Mouse (Mus musculus) CD8-positive naive resting alpha-beta T cell, adult 57 days (primary cell): Measurements from ENCODE around the gene Ccl21a. TPM values are rescaled to one million over a fixed set of nuclear protein-coding genes. Genes with fewer than 3 reads are reported as not detected.

Experiments used
- total RNA-seq: library from RNA; stranded (reverse); gene quantifications from one replicate; pipeline ENCODE4 v1.2.4, GENCODE M21; 2023

Ccl21a gene
- total RNA-seq, result not detected

GRCm38 (mm10) chr4:42773893-42774292, at the start of gene Ccl21a:
Gene Ccl21a, minus strand, starts transcription at chr4:42773993.

DNA sequence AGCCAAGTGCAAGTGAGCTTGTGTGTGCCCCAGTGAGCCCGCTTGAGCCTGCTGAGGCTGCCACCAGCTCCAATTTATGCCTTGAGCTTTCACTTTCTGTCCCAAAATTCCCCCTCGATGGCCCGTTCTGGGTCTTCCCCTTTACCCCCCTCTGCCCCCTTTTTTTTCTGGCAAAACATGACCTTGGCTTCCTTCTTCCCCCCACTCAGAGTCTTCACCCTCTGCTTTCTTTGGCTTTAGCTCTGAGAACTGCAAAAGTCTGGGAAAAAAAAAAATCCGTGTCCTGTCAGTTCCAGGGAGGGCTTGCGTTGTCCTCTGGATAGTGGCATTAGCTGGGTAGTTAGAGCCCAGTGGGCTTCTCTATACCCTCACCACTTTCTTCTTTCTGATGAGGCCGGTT, 17.3 kb downstream of the Ccl21a start, which contains the start of gene Ccl19:
Gene Ccl19 (minus strand): TSS at position 101 of the 400 bp plus-strand sequence.

DNA sequence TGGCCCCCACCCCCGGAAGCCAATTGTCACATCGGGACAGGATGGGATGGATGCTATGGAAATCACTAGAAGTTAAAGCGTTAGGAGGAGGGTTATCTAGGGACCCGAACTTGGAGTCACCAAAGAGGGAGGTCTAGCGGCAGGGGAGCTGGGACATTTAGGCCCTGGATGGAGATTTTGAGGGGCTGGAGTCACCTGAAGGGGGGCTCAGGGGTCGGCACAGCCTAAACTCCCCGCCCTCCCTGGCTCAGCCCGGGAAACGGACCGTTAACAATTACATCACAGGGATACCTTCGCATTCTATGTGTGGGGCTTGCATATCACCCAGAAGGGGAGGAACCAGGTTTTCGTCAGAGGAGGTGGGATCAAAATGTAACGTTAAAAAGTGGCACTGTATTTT, 38.5 kb downstream of the Ccl21a start, which contains the start of gene 4930578G10Rik:
Gene 4930578G10Rik (plus strand): TSS at position 301 of the 400 bp plus-strand sequence.

Other genes starting within 250 kb of the Ccl21a start
- gene Fam205a2, start 245.8 kb downstream of the Ccl21a start, total RNA-seq, result not detected
- not detected for gene Gm10591, start 161.8 kb downstream of the Ccl21a start, total RNA-seq
- not detected for gene Gm2564, start 144.3 kb downstream of the Ccl21a start, total RNA-seq
- gene Ccl27b, start 118.7 kb downstream of the Ccl21a start, total RNA-seq, result not detected
- not detected for gene Il11ra2, start 112.1 kb downstream of the Ccl21a start, total RNA-seq
- gene 4930578G10Rik, start 38.4 kb downstream of the Ccl21a start, total RNA-seq, result not detected
- gene Ccl19, start 17.4 kb downstream of the Ccl21a start, total RNA-seq, result not detected
- gene Fam205a1, start 79.9 kb upstream of the Ccl21a start, total RNA-seq, result not detected
- not detected for gene Gm12394, start 82.8 kb upstream of the Ccl21a start, total RNA-seq
- not detected for gene Fam205c, start 100.2 kb upstream of the Ccl21a start, total RNA-seq
- gene Phf24, start 142.7 kb upstream of the Ccl21a start, total RNA-seq, result not detected
- 23.3 TPM for gene Dnajb5, start 175.8 kb upstream of the Ccl21a start, total RNA-seq
- gene 1700022I11Rik, start 195.6 kb upstream of the Ccl21a start, total RNA-seq, result not detected
- gene Vcp, start 226.5 kb upstream of the Ccl21a start, total RNA-seq, result 96.8 TPM
- gene Fancg, start 236.5 kb upstream of the Ccl21a start, total RNA-seq, result 29.7 TPM